Mouse (Mus musculus) skeletal muscle tissue, postnatal 0 days (tissue): Measurements from ENCODE around the gene Pld6. TPM values are rescaled to one million over a fixed set of nuclear protein-coding genes. Genes with fewer than 3 reads are reported as not detected.

Experiments
- polyA plus RNA-seq: library from polyadenylated mRNA; unstranded; fragments of >200 nt; fragmentation: Nextera tagmentation; extraction: Ambion mirVana; gene quantifications from 2 replicates; pipeline ENCODE4 v1.2.1, GENCODE M21; 2015

Pld6 gene
- polyA plus RNA-seq, result 1.2 and 1.5 TPM in 2 replicates

DNA sequence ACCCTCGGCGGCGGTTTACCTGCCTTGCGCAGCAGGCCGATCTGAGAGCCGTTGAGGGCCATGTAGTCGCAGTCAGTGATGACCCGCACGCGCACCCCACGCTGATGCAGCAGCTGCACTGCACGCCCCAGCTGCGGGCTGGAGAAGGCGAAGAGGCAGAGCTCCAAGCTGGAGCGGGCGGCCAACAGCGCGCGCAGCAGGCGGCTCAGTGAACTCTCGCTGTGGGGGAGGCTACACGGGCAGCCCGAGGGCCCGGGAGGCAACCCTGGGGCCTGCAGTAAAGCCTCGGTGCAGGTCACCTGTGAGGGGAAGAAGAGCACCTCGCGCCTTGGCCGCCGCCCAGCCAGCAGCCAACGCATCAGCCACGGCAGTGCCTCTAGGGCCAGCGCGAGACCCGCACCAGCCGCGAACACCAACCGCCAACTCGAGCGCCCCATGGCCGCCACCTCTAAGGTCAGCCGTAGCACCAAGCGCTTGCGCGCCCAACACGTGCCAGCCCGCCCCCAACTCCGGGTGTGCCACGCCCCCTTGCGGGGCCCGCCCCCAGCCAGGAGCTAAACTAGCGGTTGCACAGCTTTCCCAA lies at the start of gene Pld6:
Gene Pld6, minus strand, starts transcription at position 447 of the 583 bp plus-strand sequence.

DNA sequence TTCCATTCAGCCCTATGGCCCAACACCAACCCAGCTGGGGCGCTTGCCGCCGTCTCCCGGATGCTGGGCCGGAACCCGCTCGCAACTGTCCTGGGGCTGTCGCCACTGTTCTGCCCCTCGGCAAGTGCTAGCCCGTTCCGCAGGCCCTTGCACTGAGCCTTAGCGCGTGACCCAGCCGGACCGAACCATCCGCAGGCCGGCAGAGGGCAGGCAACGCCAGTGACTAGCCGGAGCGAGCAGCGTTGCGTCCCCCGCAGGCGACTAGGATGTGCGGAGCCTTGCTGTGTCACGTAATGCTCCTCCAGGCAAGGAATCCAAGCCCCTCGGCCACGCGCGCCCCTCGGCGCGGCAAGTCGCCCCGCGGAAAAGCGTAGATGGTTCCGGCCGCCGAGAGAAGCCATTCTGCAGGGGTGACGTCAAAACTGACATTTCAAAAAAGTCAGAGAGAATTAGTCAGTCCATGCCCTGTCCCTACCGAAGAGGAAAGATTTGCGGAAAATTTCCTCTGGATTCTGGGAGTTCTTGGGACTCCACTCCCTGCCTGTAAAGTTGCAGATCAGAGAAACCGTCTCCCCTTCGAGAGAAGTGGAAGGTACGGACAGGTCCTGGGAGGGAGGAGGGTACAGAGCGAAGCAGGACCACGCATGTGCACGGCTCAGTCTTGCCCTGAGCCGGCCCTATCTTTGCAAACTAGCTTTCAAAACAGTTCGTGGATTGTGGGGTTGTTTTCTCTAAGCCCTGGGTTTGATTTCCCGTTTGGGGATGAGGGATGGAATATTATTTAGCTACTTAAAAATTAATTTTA lies 22.4 kb upstream of the Pld6 start, which contains the start of gene Flcn:
Gene Flcn, minus strand, starts transcription at position 347 of the 805 bp plus-strand sequence.

Other genes starting within 250 kb of the Pld6 start
- gene Nlrp3, start 246.1 kb downstream of the Pld6 start, polyA plus RNA-seq, result 0.08 and 0.61 TPM in 2 replicates
- 0.13 TPM in 1 of 2 replicates, not detected in the other for gene Olfr222, start 211.4 kb downstream of the Pld6 start, polyA plus RNA-seq
- not detected in 2 replicates for gene Olfr223, start 194.4 kb downstream of the Pld6 start, polyA plus RNA-seq
- gene Mprip, start 126.3 kb downstream of the Pld6 start, polyA plus RNA-seq, result 41.8 and 44.5 TPM in 2 replicates
- gene Flcn, start 22.4 kb upstream of the Pld6 start, polyA plus RNA-seq, result 42.6 and 46.7 TPM in 2 replicates
- gene Nt5m, start 51.8 kb upstream of the Pld6 start, polyA plus RNA-seq, result 22.2 and 26.0 TPM in 2 replicates
- gene Cops3, start 52.2 kb upstream of the Pld6 start, polyA plus RNA-seq, result 118 and 120 TPM in 2 replicates
- gene Med9, start 160.6 kb upstream of the Pld6 start, polyA plus RNA-seq, result 30.8 and 32.2 TPM in 2 replicates
- gene Rasd1, start 177.3 kb upstream of the Pld6 start, polyA plus RNA-seq, result 3.2 and 20.2 TPM in 2 replicates